Comparison of ENCODE assay signal across 19 mouse cellular contexts in genomic region chr2:84895495-84896198, GRCm38 (mm10). TPM values are rescaled to one million over a fixed set of nuclear protein-coding genes. Genes with fewer than 3 reads are reported as not detected.
DNase-seq lines count a peak whose midpoint lies in the region; ATAC-seq and TF ChIP-seq lines count a peak whose summit lies in the region.
"Had no signal": no experiment of that assay in that cellular context is flagged by ENCODE, and none has a peak within 500 bp of the region (broad histone marks: within the 10 kb centered on the region; RNA-seq: fewer than 3 reads in every experiment).

No protein-coding gene starts in this region.

- H3K27ac ChIP-seq in heart, adult 2 months: peak overlapping the region; percentile 77
- H3K27ac ChIP-seq in heart, embryonic 11.5 days (ENCODE audit: low read depth, low read length): no peak overlapping the region
- H3K27ac ChIP-seq in lung, embryonic 15.5 days: no peak overlapping the region
- H3K27ac ChIP-seq in lung, postnatal 0 days (ENCODE audit: low read length): no peak overlapping the region
- no peak overlapping the region for H3K27ac ChIP-seq in forebrain, embryonic 14.5 days (ENCODE audit: low read depth, low read length)
- no peak overlapping the region for H3K27ac ChIP-seq in forebrain, embryonic 11.5 days (ENCODE audit: low read depth, low read length)
- H3K27ac ChIP-seq: embryonic facial prominence, embryonic 13.5 days; forebrain, embryonic 13.5 days; heart, embryonic 13.5 days; hindbrain, embryonic 12.5 days; liver, embryonic 13.5 days had no signal

- TF ChIP-seq CTCF in heart, adult 2 months (IDR thresholded peaks at IDR 0.05): no peak
- TF ChIP-seq CTCF in lung, postnatal 0 days (IDR thresholded peaks at IDR 0.05): no peak

- intact Hi-C loops in heart, adult 2 months (cut with DNase I): loop anchor here (2.0 kb wide), 2 partner anchors 19 to 111 kb away; no protein-coding TSS in a partner anchor

- TF ChIP-seq EP300 in heart, adult 2 months (IDR thresholded peaks at IDR 0.05; ENCODE audit: insufficient read depth, low read depth, low read length): peak; percentile 68; the same call in 1 of the 2 replicates
- TF ChIP-seq EP300 in lung, postnatal 0 days (IDR thresholded peaks at IDR 0.05): peak; percentile 88

- H3K9ac ChIP-seq in heart, adult 2 months (ENCODE audit: low read depth, low read length): no peak overlapping the region
- H3K9ac ChIP-seq in heart, embryonic 11.5 days (ENCODE audit: low read depth, low read length): no peak overlapping the region
- no peak overlapping the region for H3K9ac ChIP-seq in lung, embryonic 15.5 days
- H3K9ac ChIP-seq in lung, postnatal 0 days (replicated peaks; ENCODE audit: low read depth): no peak overlapping the region
- no peak overlapping the region for H3K9ac ChIP-seq in forebrain, embryonic 14.5 days (ENCODE audit: low read length)
- H3K9ac ChIP-seq in forebrain, embryonic 11.5 days (ENCODE audit: low read length): no peak overlapping the region
- H3K9ac ChIP-seq: embryonic facial prominence, embryonic 13.5 days; forebrain, embryonic 13.5 days; heart, embryonic 13.5 days; hindbrain, embryonic 12.5 days; liver, embryonic 13.5 days had no signal

- H3K4me3 ChIP-seq in heart, adult 2 months: no peak overlapping the region
- H3K4me3 ChIP-seq in heart, embryonic 11.5 days (ENCODE audit: low read depth, low read length): no peak overlapping the region
- no peak overlapping the region for H3K4me3 ChIP-seq in lung, embryonic 15.5 days
- no peak overlapping the region for H3K4me3 ChIP-seq in lung, postnatal 0 days (ENCODE audit: low read depth, low read length)
- no peak overlapping the region for H3K4me3 ChIP-seq in forebrain, embryonic 14.5 days (ENCODE audit: low read depth, low read length)
- no peak overlapping the region for H3K4me3 ChIP-seq in forebrain, embryonic 11.5 days (ENCODE audit: low read depth, low read length)
- H3K4me3 ChIP-seq: embryonic facial prominence, embryonic 13.5 days; forebrain, embryonic 13.5 days; heart, embryonic 13.5 days; hindbrain, embryonic 12.5 days; liver, embryonic 13.5 days had no signal

- peaks cover 3% of the 10 kb centered on the region for H3K4me1 ChIP-seq in heart, adult 2 months (ENCODE audit: control insufficient read depth, insufficient read depth, low read length)
- no peaks in the 10 kb centered on the region for H3K4me1 ChIP-seq in heart, embryonic 11.5 days (ENCODE audit: control insufficient read depth, insufficient read depth, low read length)
- no peaks in the 10 kb centered on the region; the same call in 1 of the 2 replicates for H3K4me1 ChIP-seq in lung, embryonic 15.5 days
- no peaks in the 10 kb centered on the region for H3K4me1 ChIP-seq in lung, postnatal 0 days (ENCODE audit: insufficient read depth, low read depth, low read length)
- H3K4me1 ChIP-seq in forebrain, embryonic 14.5 days (ENCODE audit: control insufficient read depth, insufficient read depth, low read length): no peaks in the 10 kb centered on the region
- no peaks in the 10 kb centered on the region for H3K4me1 ChIP-seq in forebrain, embryonic 11.5 days (replicated peaks; ENCODE audit: control insufficient read depth, insufficient read depth, low read length)
- H3K4me1 ChIP-seq: embryonic facial prominence, embryonic 13.5 days; forebrain, embryonic 13.5 days; heart, embryonic 13.5 days; hindbrain, embryonic 12.5 days; liver, embryonic 13.5 days had no signal

- no peak for DNase-seq in heart, adult 2 months
- DNase-seq in lung, postnatal 4 days: no peak
- DNase-seq in lung, postnatal 0 days (ENCODE audit: low spot score): peak; percentile 75
- DNase-seq in forebrain, embryonic 14.5 days (ENCODE audit: low spot score): no peak
- DNase-seq in spleen, adult 18-20 months: no peak
- DNase-seq in forebrain, embryonic 11.5 days (ENCODE audit: low spot score): no peak
- DNase-seq: adrenal gland, postnatal 14 days; B cell, adult 2 months; cerebellum, postnatal 36 days; liver, embryonic 13.5 days; midbrain, embryonic 14.5 days; right cerebral cortex, postnatal 25 days; thymus, postnatal 36 days had no signal

- ATAC-seq in heart, embryonic 11.5 days (replicated peaks; ENCODE audit: insufficient number of reproducible peaks, low FRiP score, low TSS enrichment): no peak
- ATAC-seq in lung, embryonic 15.5 days (ENCODE audit: borderline replicate concordance, extremely low read depth, low FRiP score, low TSS enrichment): 0 out of 2 replicates have a peak, but pooled peaks have one; percentile 14
- peak; percentile 72 for ATAC-seq in lung, postnatal 0 days
- ATAC-seq in forebrain, embryonic 14.5 days: no peak
- ATAC-seq in forebrain, embryonic 11.5 days (replicated peaks; ENCODE audit: low FRiP score): no peak
- ATAC-seq: forebrain, embryonic 13.5 days had no signal

- H3K79me2 ChIP-seq in heart, adult 2 months (replicated peaks; ENCODE audit: control insufficient read depth, insufficient read depth, low read length): no peaks in the 10 kb centered on the region

- WGBS in heart, adult 2 months: 66% methylated on average over 4 of the region's 4 CpGs
- 54% methylated on average over 4 of the region's 4 CpGs for WGBS in heart, embryonic 11.5 days (ENCODE audit: insufficient replicate concordance)
- WGBS in lung, embryonic 15.5 days: 15% methylated on average over 4 of the region's 4 CpGs
- WGBS in lung, postnatal 0 days: 21% methylated on average over 4 of the region's 4 CpGs
- 77% methylated on average over 4 of the region's 4 CpGs for WGBS in forebrain, embryonic 14.5 days
- whole genome bisulfite sequencing in forebrain, embryonic 11.5 days: 71% methylated on average over 4 of the region's 4 CpGs

- TF ChIP-seq POLR2A in heart, adult 2 months (IDR thresholded peaks at IDR 0.05; ENCODE audit: insufficient read depth, low read depth, low read length): no peak; the same call in 1 of the 2 replicates

- H3K9me3 ChIP-seq in heart, embryonic 11.5 days (replicated peaks; ENCODE audit: control insufficient read depth, low read length): no peaks in the 10 kb centered on the region
- H3K9me3 ChIP-seq in lung, embryonic 15.5 days: no peaks in the 10 kb centered on the region
- H3K9me3 ChIP-seq in lung, postnatal 0 days (ENCODE audit: low read length): no peaks in the 10 kb centered on the region
- H3K9me3 ChIP-seq in forebrain, embryonic 14.5 days (replicated peaks; ENCODE audit: control insufficient read depth, low read length): no peaks in the 10 kb centered on the region
- H3K9me3 ChIP-seq in forebrain, embryonic 11.5 days (ENCODE audit: control insufficient read depth, low read length): no peaks in the 10 kb centered on the region
- H3K9me3 ChIP-seq: embryonic facial prominence, embryonic 13.5 days; forebrain, embryonic 13.5 days; heart, embryonic 13.5 days; hindbrain, embryonic 12.5 days; liver, embryonic 13.5 days had no signal

- no peak overlapping the region for H3K4me2 ChIP-seq in heart, embryonic 11.5 days
- H3K4me2 ChIP-seq in lung, embryonic 15.5 days: no peak overlapping the region
- no peak overlapping the region for H3K4me2 ChIP-seq in lung, postnatal 0 days (replicated peaks; ENCODE audit: low read depth, low read length)
- H3K4me2 ChIP-seq in forebrain, embryonic 14.5 days (ENCODE audit: low read length): no peak overlapping the region
- no peak overlapping the region for H3K4me2 ChIP-seq in forebrain, embryonic 11.5 days (ENCODE audit: low read depth, low read length, severe bottlenecking)
- H3K4me2 ChIP-seq: embryonic facial prominence, embryonic 13.5 days; forebrain, embryonic 13.5 days; heart, embryonic 13.5 days; hindbrain, embryonic 12.5 days; liver, embryonic 13.5 days had no signal

- no peaks in the 10 kb centered on the region for H3K27me3 ChIP-seq in heart, adult 2 months (ENCODE audit: control insufficient read depth, insufficient read depth, low read length)
- peaks cover 15% of the 10 kb centered on the region; the same call in 1 of the 2 replicates for H3K27me3 ChIP-seq in heart, embryonic 11.5 days (ENCODE audit: control insufficient read depth, insufficient read depth, low read length)
- H3K27me3 ChIP-seq in lung, embryonic 15.5 days: 0 out of 2 replicates have a peak, but pooled peaks cover 3% of the 10 kb centered on the region
- H3K27me3 ChIP-seq in lung, postnatal 0 days (replicated peaks; ENCODE audit: insufficient read depth, low read length): no peaks in the 10 kb centered on the region
- no peaks in the 10 kb centered on the region for H3K27me3 ChIP-seq in forebrain, embryonic 14.5 days (replicated peaks; ENCODE audit: control insufficient read depth, insufficient read depth, low read length)
- H3K27me3 ChIP-seq in forebrain, embryonic 11.5 days (ENCODE audit: control insufficient read depth, insufficient read depth, low read length): no peaks in the 10 kb centered on the region

- no peaks in the 10 kb centered on the region for H3K36me3 ChIP-seq in heart, adult 2 months (ENCODE audit: control insufficient read depth, insufficient read depth, low read length)
- no peaks in the 10 kb centered on the region for H3K36me3 ChIP-seq in heart, embryonic 11.5 days (ENCODE audit: control insufficient read depth, insufficient read depth, low read length)
- no peaks in the 10 kb centered on the region for H3K36me3 ChIP-seq in lung, embryonic 15.5 days
- H3K36me3 ChIP-seq in lung, postnatal 0 days (ENCODE audit: insufficient read depth, low read length): no peaks in the 10 kb centered on the region
- no peaks in the 10 kb centered on the region for H3K36me3 ChIP-seq in forebrain, embryonic 14.5 days (ENCODE audit: control insufficient read depth, insufficient read depth, low read length)
- no peaks in the 10 kb centered on the region for H3K36me3 ChIP-seq in forebrain, embryonic 11.5 days (ENCODE audit: control insufficient read depth, insufficient read depth, low read length)
- H3K36me3 ChIP-seq: embryonic facial prominence, embryonic 13.5 days; heart, embryonic 13.5 days; hindbrain, embryonic 12.5 days; liver, embryonic 13.5 days had no signal

RNA-seq across cellular contexts. Expression of gene Rtn4rl2, which starts 9.1 kb away (rescaled TPM):
- 1 to 10 TPM; 3.6 to 3.8 TPM for total RNA-seq in heart, adult 2 months (2021)
- 2.6 and 6.1 TPM in 2 replicates for polyA plus RNA-seq in heart, adult 2 months (2012; rRNA removed)
- polyA plus RNA-seq in heart, embryonic 11.5 days (2014; fragmentation: Nextera tagmentation; extraction: Ambion mirVana): 0.23 and 1.1 TPM in 2 replicates
- polyA plus RNA-seq in lung, embryonic 15.5 days (2015; fragmentation: Nextera tagmentation; extraction: Ambion mirVana): 0.70 and 0.79 TPM in 2 replicates
- polyA plus RNA-seq in lung, postnatal 0 days (2015; fragmentation: Nextera tagmentation; extraction: Ambion mirVana): 0.62 and 1.1 TPM in 2 replicates
- polyA plus RNA-seq in forebrain, embryonic 14.5 days (2014; fragmentation: Nextera tagmentation; extraction: Ambion mirVana): 7.5 and 13.6 TPM in 2 replicates
- 5.2 and 6.5 TPM in 2 replicates for polyA plus RNA-seq in forebrain, embryonic 11.5 days (2014; fragmentation: Nextera tagmentation; extraction: Ambion mirVana)
- polyA plus RNA-seq: liver, embryonic 13.5 days had no signal

RNA-seq across cellular contexts. Expression of gene Slc43a3, which starts 40.7 kb away (rescaled TPM):
- total RNA-seq in heart, adult 2 months (2021): 10 to 100 TPM; 62.6 to 79.1 TPM
- polyA plus RNA-seq in heart, adult 2 months (2012; rRNA removed): 101 and 141 TPM in 2 replicates
- 48.2 and 52.5 TPM in 2 replicates for polyA plus RNA-seq in heart, embryonic 11.5 days (2014; fragmentation: Nextera tagmentation; extraction: Ambion mirVana)
- 78.5 and 89.7 TPM in 2 replicates for polyA plus RNA-seq in lung, embryonic 15.5 days (2015; fragmentation: Nextera tagmentation; extraction: Ambion mirVana)
- polyA plus RNA-seq in lung, postnatal 0 days (2015; fragmentation: Nextera tagmentation; extraction: Ambion mirVana): 121 and 122 TPM in 2 replicates
- polyA plus RNA-seq in forebrain, embryonic 14.5 days (2014; fragmentation: Nextera tagmentation; extraction: Ambion mirVana): 6.6 and 7.0 TPM in 2 replicates
- 18.0 and 18.2 TPM in 2 replicates for polyA plus RNA-seq in forebrain, embryonic 11.5 days (2014; fragmentation: Nextera tagmentation; extraction: Ambion mirVana)

RNA-seq across cellular contexts. Expression of gene Slc43a1, which starts 57.0 kb away (rescaled TPM):
- total RNA-seq in heart, adult 2 months (2021): 1 to 10 TPM; 2.1 to 2.3 TPM
- polyA plus RNA-seq in heart, adult 2 months (2012; rRNA removed): 3.7 and 6.7 TPM in 2 replicates
- 36.1 and 41.4 TPM in 2 replicates for polyA plus RNA-seq in heart, embryonic 11.5 days (2014; fragmentation: Nextera tagmentation; extraction: Ambion mirVana)
- polyA plus RNA-seq in lung, embryonic 15.5 days (2015; fragmentation: Nextera tagmentation; extraction: Ambion mirVana): 15.1 and 15.9 TPM in 2 replicates
- 4.9 and 6.6 TPM in 2 replicates for polyA plus RNA-seq in lung, postnatal 0 days (2015; fragmentation: Nextera tagmentation; extraction: Ambion mirVana)
- polyA plus RNA-seq in forebrain, embryonic 14.5 days (2014; fragmentation: Nextera tagmentation; extraction: Ambion mirVana): 3.4 and 4.0 TPM in 2 replicates
- polyA plus RNA-seq in forebrain, embryonic 11.5 days (2014; fragmentation: Nextera tagmentation; extraction: Ambion mirVana): 22.0 and 27.5 TPM in 2 replicates

Comparison
In these comparisons a context has a peak if more than half of its experiments do, and no peak if none do; other contexts are left out.
1. ATAC-seq: peak in lung, embryonic 15.5 days (single experiment) and lung, postnatal 0 days (single experiment); none in heart, embryonic 11.5 days (single experiment), forebrain, embryonic 14.5 days (single experiment) and forebrain, embryonic 11.5 days (single experiment).